Mouse (Mus musculus) ovary, postnatal 10 days (tissue): ENCODE data around the gene Fam189a1.

Experiments used
- DNase-seq: peaks from one replicate; pipeline ENCODE4 v3.0.0; 2022; ENCODE audit warnings: low spot score

Gene Fam189a1

DNA sequence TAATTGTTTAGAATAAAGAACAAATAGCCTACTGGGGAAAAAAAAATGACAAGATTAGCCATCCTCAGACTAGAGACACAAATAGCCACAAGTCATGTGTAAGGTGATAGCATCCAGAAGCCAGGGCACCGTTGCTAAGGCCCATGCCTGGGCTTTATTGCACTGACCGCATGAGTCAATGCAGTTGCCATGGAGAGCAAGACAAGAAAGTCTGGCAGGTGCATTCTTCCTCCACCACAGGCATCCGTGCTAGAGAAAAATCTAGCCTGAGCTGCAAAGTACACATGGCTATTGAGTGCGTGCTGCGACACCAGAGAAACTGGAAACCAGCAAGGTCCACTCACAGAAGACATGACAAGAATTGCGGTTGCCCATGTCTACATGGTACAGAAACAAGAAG lies 347.5 kb downstream of the Fam189a1 start:
- no peak for DNase-seq

DNA sequence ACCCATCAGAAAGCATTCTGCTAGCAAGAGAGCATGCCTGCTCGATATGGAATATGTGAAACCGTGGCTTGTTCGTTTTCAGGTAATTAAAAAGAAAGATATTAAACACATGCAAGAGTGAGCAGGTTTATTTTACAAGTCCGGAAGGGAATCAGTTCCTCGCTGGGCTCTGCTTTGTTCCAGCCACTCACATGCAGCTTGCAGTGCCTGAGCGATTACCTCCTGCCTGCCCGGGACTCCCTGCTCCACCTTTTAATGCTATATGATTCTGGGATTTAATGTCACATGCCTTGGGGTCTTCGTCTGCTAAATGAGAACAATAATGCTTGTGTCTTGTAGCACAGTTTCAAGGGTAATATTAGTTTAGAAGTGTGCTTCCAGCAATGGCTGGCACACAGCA lies 351.3 kb downstream of the Fam189a1 start:
- no peak for DNase-seq

DNA sequence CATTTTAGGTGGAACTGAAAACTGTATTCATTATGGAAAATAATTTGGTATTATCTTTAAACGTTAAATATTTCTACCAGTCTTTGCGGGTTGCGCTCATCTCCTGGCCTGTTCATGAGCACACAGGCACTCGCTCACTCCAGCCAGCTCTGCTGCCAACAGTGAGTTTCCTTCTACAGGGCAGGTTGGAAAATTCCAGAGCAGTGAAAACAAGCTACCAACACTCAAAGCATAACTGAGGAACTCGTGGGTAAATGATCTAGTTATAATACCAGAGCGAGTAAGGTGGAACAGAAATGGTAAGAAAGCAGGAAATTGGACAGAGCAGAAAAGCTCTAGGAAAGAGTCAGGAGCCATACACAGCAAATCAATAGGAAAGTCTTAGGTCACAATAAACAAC lies 360.8 kb downstream of the Fam189a1 start:
- no peak for DNase-seq

DNA sequence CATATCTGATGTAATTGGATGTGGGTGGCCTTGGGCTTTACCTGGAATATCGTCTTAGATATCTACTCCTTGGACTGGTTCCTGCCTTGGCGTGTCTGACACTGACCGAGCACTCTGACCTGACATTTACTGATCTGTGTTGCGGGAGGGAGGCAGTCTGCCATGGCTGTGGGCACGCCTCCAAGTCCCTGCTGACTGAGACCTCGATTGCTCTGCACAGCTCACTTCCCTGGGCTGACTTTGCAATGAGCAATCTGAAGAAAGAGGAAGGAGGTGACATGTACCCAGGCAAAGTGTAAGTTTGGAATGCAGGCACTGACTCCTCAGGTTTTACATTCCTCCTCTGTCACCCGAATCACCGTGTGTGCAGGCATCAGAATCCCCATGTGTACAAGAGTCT lies 364.3 kb downstream of the Fam189a1 start:
- no peak for DNase-seq

DNA sequence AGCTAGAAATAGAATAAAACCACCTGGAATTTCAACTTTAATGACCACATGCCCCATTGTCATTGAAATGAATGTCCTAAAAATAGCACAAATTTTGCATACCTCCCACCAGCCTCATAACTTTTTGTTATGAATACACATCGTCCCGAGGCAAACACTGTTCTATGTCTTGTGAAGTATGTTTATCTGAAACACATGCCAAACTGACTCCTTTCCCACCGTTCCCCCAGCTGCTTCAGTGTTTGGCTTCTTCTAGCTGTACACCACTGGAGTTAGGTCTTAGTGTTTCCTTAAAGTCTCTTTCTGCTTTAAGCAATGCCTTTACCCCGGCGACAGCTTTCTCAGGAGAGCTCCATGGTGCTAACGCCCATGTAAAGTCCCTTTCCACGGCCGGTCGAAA lies 365.2 kb downstream of the Fam189a1 start:
- DNase-seq, result no peak

DNA sequence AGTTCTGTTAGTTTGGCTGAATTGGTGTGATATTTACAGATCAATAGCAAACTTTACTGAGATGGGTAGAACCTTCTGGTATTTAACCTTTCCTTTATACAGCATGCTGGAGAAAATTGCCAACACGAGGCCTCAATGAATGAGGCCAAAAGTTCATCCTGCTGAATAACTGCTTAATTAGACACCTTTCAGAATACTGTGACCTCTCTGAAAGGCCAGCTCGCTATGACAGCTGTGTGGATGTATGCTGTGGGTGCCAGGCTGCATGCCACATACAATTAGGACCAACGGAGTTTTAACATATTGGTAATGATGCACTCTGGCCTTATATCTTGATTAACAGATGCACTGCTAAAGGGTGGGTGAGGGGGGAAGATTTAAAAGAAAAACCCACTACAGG lies 371.3 kb downstream of the Fam189a1 start:
- DNase-seq, result no peak

DNA sequence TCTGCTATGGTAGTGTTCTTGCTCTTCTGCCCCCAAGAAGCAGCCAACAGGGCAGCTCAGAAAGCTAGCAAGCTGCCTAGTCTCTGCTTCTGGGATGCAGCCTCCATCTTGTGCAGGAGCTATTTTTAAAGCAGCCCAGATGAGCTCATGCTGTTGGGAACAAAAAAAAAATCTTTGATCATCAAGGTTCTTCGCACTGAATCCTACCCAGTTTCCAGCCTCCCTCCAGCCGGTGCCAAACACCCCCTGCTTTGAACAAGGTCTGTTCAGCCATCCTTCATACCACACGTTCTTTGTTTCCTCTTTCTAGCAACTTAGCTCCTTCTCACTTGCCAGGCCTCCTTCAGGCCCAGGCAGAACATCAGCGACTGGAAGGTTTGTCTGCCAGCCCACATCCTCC lies 376.9 kb downstream of the Fam189a1 start:
- DNase-seq, result no peak

DNA sequence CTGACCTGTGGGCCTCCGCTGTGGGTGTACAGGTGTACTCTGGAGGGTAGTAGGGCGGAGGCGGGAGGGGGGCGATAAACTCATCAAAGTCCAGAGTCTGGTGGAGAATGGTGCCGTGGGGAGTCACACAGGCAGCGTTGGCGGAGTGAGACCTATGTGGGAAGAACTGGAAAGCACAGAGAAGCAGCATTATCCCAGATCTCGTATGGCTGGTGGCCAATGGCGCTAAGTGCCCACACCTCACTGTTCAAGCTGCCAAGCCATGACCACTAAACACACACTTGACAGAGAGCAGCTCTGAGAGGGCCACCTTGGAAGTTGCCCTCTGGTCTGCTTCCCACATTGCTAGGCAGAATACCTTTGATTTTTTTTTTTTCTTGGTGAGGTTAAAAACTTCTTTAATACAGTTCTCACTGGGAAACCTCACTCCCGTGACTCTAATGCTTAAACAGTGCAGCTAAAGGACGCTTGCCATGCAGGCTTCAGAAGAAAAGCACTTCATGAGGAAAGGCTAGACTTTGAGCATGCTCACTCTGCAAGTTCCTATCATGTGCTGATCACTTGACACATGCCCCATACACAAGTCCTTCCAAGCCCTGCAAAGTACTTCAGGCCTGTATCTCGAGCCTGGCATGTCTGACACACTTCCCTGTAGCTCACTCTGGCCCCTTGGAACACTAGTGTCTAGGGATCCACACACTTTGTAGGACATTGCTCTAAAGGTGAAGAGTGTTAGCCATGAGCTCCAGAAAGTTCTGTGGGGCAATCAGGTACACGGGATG lies 379.5 kb downstream of the Fam189a1 start:
- no peak for DNase-seq

DNA sequence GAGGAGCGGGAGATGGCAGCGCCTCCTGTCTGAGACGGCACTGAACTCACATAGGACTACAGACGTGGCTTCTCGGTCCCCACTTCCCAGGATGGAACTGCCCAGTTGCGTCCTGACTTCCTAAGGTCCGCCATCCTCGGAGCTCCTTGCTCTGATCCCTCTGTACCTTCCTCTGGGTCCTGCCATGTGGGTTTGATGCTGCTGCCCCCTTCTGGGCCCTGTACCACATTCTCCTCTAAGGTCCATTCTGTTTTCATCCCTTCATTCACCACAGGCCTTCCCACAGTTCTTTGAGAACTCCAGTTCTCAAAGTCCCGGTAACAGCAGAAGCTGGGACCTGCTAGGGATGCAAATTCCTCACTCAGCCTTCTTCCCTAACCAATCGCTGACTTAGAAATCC lies 382.9 kb downstream of the Fam189a1 start:
- no peak for DNase-seq

DNA sequence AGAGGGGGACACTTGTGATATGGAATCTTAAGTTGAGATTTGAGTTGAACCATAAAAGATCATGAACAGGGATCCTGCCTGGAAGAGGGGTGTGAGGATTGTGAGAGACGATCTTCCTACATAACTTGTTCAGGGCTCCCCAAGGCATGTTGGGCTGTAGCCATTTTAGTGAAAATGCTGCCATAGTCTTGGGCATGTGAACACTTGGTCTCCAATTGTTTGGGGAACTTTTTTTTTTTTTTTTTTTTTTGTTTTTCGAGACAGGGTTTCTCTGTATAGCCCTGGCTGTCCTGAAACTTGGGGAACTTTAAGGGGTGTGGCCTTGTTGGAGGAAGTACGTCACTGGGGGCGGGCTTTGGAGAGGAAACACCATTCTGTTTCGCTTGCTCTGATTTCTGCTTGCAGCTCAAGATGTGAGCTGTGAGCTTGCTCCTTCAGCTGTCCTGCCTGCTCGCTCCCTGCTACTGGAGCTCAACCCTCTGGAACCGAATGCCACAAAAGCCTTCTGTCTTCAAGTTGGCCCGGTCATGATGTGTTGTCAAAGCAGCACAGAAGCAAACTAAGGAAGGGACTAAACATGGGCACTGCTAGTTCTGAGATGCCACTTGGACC lies 385.5 kb downstream of the Fam189a1 start:
- DNase-seq, result no peak

DNA sequence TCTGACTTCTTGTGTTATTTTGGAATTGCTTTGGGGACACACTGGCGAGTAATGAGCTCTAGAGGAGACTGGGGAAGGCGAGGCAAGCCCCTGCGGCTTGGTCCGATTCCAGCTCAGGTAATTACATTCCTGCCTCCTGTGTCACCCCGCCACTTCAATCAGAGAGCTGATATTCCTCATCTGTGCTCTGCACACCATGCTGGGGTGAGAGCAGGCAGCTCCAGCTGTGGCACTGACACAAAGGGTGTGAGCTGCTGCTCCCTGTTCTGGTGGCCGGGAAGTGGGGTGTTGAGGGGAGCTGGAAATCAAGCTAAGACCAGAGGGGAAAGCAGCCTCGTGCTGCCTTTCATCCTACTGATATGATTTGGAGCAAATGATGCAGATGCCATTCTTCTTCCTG lies 386.6 kb downstream of the Fam189a1 start:
- no peak for DNase-seq

DNA sequence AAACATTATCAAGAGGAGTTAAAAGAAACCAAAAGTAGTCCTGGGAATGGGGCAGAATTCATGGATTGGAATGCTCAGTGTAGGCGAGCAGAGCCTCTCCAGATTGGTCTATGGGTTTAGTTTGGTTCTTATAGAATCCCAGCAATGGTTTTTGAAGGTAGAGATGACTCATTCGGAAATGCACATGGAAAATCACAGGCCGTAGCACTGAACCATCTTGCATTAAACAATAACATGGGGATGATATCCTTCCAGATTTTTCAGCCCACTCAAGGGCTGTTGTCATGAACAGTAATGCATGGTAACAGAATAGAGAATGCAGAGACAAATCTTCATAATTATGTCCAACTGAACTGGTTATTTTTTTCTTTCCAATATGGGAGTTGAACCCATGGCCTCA lies 390.8 kb downstream of the Fam189a1 start:
- DNase-seq, result no peak

DNA sequence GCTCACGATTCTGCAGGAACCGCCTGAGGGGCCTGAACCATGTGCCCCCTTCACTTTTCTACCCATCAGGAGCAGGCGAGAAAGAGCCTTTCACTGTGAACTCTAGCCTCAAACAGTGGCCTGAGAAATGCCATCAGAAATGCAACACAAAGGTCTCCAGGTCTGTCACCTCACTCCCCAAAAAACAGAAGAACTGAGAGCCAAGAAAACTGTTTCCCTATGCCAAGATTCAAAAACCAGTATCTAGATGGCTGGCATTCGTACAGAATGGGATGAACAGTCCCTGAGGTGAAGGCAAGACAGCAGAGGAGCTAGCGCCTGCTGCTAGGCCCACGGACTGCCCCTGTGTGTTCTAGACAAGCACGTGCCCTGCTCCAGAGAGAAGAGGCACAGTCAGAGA lies 401.2 kb downstream of the Fam189a1 start:
- DNase-seq, result no peak

DNA sequence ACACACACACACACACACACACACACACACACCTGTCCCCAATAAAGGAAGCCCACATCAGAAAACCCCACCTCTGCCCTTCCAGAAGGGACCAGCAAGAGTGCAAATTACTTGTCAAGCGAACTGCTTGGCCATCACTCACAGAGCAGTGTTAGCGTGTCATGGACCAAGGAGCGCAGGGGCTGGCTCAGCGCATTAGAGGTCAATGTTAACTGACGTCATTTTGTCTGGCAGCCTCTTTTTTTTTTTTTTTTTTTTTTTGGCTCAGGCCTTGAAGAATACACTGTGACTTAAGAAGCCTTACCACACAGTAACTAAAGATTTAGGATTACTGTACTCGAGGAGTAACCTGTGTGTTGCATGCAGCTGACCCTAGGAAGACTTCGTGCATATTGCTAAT lies 402.2 kb downstream of the Fam189a1 start:
- no peak for DNase-seq

DNA sequence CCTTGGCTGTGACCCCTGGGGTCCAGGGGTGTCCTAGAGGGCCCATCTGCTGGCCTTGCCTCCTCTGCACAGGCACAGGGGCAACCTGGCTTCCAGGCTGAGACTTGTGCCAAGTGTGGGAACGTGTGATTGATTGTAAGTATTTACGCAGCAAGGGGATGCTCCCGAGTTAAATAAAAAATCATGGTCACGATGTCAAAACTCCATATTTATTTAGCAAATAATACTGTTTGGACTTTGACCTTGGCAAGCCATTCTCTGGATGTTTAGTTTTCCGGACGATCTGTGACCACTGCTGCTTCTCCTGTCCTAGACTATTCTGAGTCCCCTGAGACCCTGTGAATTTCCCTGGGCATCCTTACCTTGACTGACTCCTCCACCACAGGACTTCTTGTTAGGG lies 402.7 kb downstream of the Fam189a1 start:
- DNase-seq, result no peak

DNA sequence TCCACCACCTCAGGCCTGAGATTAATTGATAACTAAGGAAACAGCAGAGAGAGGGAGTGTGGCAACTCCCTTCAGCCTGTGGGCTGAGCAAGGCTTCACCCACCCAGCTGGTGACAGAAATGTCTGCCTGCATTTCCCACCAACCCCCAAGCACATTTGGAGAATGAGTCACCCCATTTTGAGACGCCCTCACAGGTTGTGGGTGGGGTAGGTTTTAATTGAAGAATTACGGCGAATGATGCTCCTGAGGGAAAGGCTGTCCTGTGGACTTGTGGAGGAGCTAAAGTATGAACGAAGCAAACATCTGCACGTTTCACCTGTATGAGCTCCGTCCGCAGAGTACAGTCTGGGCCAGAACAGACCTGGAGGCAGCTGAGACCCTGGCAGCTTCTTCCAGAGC lies 404.2 kb downstream of the Fam189a1 start:
- DNase-seq, result no peak

DNA sequence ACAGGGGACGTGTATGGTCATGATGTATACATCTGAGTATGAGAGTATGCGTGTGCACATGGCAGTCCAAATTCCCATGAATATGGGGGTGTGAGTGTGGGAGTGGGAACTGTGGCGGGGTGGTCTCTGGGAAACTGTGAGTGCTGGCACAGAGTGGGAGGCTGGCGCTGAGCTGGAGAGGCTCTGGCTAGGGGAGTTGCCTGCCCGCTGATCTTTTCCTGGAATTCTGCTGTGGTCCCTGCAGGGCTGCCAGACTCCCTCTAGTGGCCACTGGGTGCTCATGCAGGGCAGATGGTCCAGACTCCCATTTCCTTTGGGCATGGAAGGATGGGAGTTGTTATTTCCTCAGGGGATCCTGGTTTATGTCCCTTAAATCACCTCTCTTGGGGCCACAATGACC lies 404.9 kb downstream of the Fam189a1 start:
- peak; percentile 13 for DNase-seq

DNA sequence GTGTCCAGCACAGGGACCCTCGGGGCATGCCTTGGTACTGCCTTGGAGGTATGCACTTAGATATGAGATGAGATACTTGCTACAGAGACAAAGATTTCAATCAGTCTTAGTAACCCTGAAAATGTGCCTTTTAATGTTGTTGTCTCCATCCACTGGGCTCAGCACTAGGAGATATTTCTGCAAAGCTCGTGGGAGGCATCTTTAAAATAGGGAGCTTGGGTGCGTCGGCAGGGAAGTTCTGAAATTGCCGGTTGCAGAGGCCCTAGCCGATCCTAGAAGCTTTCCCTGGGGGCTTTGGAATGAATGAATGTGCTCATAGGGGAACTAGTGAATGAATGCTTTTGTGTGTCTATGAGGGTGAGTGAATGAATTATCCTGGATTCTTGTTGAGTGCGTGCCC lies 412.8 kb downstream of the Fam189a1 start:
- no peak for DNase-seq

DNA sequence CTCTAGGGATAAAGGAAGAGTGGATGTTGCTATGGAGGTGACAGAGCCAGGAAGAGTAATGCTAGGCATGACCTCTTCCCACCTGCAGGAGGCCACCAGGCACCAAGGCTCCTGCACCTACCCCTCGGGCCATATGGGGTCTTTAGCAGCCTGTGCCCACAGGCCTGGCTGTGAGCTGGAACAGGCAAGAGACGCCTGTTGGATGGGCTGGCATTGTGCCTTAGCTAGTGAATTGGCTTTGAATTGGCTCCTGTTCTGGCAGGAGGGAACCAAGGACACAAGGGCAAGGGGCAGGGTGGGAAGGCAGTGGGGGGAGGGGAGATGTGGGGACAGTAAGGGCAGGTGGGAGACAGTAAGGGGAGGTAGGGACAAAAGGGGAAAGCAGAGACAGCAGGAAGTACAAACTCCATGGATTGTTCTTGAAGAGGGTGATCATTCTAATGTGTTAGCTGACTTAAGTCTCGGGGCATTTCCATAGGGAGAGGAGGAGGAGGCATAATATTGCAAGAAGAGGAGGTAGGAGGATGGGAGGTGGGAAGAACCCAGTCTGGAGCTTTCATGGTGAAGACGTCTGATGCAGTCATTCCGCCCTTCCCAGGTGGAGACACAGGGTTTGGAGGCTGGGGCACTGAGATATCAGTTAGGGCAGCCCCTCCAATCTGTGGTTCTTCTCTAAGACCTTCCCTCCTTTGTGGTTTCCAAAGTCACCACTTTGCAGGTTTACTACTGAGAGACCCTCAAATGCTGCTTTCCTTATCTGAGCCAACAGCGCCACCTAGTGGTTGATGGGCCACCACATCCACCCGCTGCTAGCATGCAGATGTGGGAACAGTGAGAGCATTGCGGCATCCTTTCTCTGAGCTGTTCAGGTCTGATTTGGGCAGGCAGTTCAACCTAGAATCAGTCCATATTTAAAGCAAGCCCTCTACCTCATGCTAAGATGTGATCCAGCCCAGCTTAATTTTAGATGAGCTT lies 414.8 kb downstream of the Fam189a1 start:
- peak; percentile 55 for DNase-seq

DNA sequence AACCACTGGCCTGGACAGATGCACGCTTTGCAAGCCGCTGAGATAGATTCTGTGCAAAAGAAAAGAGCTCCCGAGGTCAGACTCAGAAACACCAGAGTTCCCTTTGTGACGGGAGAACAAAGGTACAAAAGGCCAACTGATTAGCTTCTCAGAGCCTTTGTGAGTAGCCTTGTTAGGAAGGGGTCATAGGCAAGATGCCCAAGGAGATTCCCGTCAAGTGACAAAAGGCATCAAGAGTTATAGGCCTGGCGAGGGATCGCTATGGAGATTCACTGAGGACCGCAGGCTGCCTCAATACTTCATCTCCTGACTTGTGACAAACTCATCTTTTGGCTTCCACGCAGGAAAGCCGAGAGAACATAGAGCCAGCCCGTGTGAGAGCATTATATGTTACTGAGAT lies 417.2 kb downstream of the Fam189a1 start:
- no peak for DNase-seq

DNA sequence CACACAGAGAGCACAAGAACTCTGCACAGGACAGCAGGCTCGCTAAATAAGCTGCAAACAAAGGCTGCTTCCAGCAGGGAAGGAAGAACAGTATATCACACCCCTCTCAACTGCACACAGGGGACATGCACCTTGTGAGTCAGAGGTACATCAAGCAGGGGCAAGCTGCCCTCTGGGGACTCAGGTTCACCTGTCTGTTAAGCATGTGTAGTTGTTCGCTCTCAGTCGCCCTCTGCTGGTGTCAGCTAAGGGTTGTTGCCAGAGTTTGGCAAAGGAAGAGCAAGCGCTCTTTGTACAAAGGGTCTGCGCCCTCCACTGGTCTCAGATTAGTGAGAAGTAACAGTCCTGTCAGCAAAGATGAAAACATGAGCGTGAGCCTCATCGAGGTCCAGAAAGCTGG lies 426.6 kb downstream of the Fam189a1 start:
- DNase-seq, result peak; percentile 7

DNA sequence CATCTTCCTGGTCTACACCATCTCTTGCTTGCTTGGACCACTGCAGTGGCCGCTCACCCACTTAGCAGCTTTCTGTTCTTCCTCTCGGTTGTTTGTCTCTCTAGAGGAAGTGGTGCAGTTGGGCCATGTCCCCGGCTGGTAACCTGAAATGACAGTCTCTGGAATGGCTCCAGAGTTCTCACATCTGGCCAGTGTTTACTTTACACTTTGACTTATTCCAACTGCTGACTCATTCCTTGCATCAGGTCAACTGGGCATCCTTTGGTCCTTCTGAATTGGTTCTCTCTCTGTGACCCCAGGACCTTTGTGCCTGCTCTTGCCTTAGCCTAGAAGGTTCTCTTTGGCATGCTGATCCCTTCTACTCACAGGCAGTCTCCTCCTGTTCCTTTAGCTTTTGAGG lies 427.6 kb downstream of the Fam189a1 start:
- no peak for DNase-seq

DNA sequence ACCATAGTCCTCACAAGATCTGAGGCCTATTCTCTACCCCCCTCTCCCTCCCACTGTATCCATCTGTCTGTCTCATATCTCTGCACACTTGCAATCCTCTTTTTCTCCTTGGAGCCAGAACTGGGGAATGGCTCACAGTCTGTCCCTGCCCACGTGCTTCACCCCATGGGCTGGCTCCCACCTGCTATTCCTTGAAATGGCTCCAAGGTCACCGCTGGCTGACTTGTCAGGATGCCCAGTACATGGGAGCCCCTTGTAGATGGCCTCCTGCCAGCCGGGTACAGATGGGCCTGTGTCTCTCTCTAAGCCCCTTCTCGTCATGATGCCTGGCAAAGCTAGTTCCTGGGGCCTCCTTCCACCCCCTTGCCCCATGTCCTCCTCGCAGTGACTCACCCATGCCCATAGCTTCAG lies 428.2 kb downstream of the Fam189a1 start:
- DNase-seq, result no peak
